Mouse (Mus musculus) heart, adult 2 months (tissue): ENCODE data around the gene Prr23a1.

Source experiments
- CTCF ChIP-seq: fragments of 200-600 bp; IDR thresholded peaks from 2 replicates; pipeline ENCODE4 v1.8.1; 2022; ENCODE audit warnings: antibody characterized with exemption, mild to moderate bottlenecking, moderate library complexity
- EP300 ChIP-seq: fragments of 200-500 bp; IDR thresholded peaks from 2 replicates; pipeline ENCODE4 v1.6.1; 2011; ENCODE audit warnings: low read depth, low read length, control low read depth; ENCODE audit not compliant: insufficient read depth
- POLR2A ChIP-seq: fragments of 200-500 bp; IDR thresholded peaks from 2 replicates; pipeline ENCODE4 v1.6.1; 2011; ENCODE audit warnings: mild to moderate bottlenecking, low read depth, low read length, control low read depth; ENCODE audit not compliant: insufficient read depth

DNA sequence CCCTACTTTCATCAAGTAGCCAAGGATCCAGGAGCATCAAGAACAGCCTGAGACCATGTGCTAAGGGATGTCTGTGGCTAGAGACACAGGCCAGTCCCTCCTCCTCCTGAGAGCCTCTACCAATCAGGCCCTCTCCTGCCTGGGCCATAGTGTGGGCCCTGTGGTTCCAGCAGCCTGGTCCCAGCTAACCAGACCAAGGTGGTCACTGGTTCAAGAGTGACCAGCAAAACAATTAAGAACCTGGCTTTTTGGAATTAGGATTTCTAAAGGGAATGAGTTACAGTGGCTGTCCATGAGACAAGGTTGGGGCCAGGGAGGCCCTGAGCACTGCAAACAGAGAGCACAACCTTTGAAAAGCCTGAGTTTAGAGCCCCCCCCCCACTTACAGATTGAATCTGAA lies 21.2 kb upstream of the Prr23a1 start:
- no peak for TF ChIP-seq CTCF
- no peak for TF ChIP-seq POLR2A
- no peak for TF ChIP-seq EP300
